In the genomic region with DNA sequence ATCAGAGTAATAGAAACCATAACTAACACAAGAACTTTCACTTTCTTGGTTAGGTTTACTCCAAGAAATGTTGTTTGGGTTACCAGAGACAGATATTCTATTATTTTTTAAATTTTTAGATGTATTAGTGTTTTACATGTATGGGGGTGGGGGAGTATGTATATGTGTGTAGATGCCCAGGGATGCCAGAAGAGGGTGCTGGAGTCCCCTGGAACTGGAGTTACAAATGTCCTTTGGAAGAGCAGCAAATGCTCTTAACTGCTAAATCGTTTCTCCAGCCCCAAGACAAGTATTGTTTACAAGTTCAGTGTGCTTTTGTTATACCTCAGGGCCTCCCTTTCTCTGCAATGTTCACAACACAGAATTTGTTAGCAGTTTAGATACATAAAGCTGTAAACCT, we compare ENCODE assay signal across 10 mouse cellular contexts. TPM values are rescaled to one million over a fixed set of nuclear protein-coding genes. Genes with fewer than 3 reads are reported as not detected.
DNase-seq lines count a peak whose midpoint lies in the region; ATAC-seq and TF ChIP-seq lines count a peak whose summit lies in the region.
"Had no signal": no experiment of that assay in that cellular context is flagged by ENCODE, and none has a peak within 500 bp of the region (broad histone marks: within the 10 kb centered on the region; RNA-seq: fewer than 3 reads in every experiment).

No protein-coding gene starts in this region.

- H3K4me2 ChIP-seq in hindbrain, postnatal 0 days (ENCODE audit: low read depth, low read length), result no peak overlapping the region
- H3K4me2 ChIP-seq in hindbrain, embryonic 13.5 days, result no peak overlapping the region
- no peak overlapping the region for H3K4me2 ChIP-seq in midbrain, embryonic 11.5 days
- H3K4me2 ChIP-seq: limb, embryonic 15.5 days; neural tube, embryonic 13.5 days had no signal

- H3K4me3 ChIP-seq in hindbrain, postnatal 0 days (ENCODE audit: low read length), result no peak overlapping the region
- no peak overlapping the region for H3K4me3 ChIP-seq in hindbrain, embryonic 13.5 days
- H3K4me3 ChIP-seq in midbrain, embryonic 11.5 days (ENCODE audit: low read depth, low read length), result no peak overlapping the region
- H3K4me3 ChIP-seq: limb, embryonic 15.5 days; neural tube, embryonic 13.5 days had no signal

- H3K27ac ChIP-seq in hindbrain, postnatal 0 days, result no peak overlapping the region
- no peak overlapping the region for H3K27ac ChIP-seq in hindbrain, embryonic 13.5 days
- no peak overlapping the region for H3K27ac ChIP-seq in midbrain, embryonic 11.5 days (ENCODE audit: low read depth, low read length)
- H3K27ac ChIP-seq: limb, embryonic 15.5 days; neural tube, embryonic 13.5 days had no signal

- no peak overlapping the region for H3K9ac ChIP-seq in hindbrain, postnatal 0 days (replicated peaks; ENCODE audit: low read length)
- H3K9ac ChIP-seq in hindbrain, embryonic 13.5 days, result no peak overlapping the region
- no peak overlapping the region for H3K9ac ChIP-seq in midbrain, embryonic 11.5 days (ENCODE audit: low read length)
- H3K9ac ChIP-seq: limb, embryonic 15.5 days; neural tube, embryonic 13.5 days had no signal

- no peak for TF ChIP-seq POLR2A in brain, embryonic 14.5 days (IDR thresholded peaks at IDR 0.05; ENCODE audit: borderline replicate concordance, extremely low read depth, insufficient read depth, insufficient read length, poor library complexity, severe bottlenecking)

- no peaks in the 10 kb centered on the region for H3K4me1 ChIP-seq in hindbrain, postnatal 0 days (ENCODE audit: insufficient read depth, low read length)
- H3K4me1 ChIP-seq in hindbrain, embryonic 13.5 days (replicated peaks), result no peaks in the 10 kb centered on the region
- H3K4me1 ChIP-seq in midbrain, embryonic 11.5 days (ENCODE audit: control insufficient read depth, insufficient read depth, low read length), result no peaks in the 10 kb centered on the region
- H3K4me1 ChIP-seq: limb, embryonic 15.5 days; neural tube, embryonic 13.5 days had no signal

- DNase-seq in hindbrain, postnatal 0 days (ENCODE audit: low spot score), result peak; percentile 35
- DNase-seq in thymus, postnatal 0 days (ENCODE audit: low spot score), result peak; percentile 30
- DNase-seq in thymus, postnatal 25 days, result no peak
- DNase-seq in brain, embryonic 14.5 days (ENCODE audit: low read depth), result peak; percentile 31
- no peak for DNase-seq in midbrain, embryonic 11.5 days (ENCODE audit: low spot score, missing footprints)
- DNase-seq in ovary, postnatal 10 days (ENCODE audit: low spot score), result no peak

- ATAC-seq in hindbrain, postnatal 0 days, result no peak
- ATAC-seq in hindbrain, embryonic 13.5 days (ENCODE audit: low FRiP score), result no peak
- no peak for ATAC-seq in monocyte, adult 5-6 weeks (replicated peaks; ENCODE audit: insufficient number of reproducible peaks, low FRiP score, low TSS enrichment, poor library complexity, severe bottlenecking)
- no peak for ATAC-seq in midbrain, embryonic 11.5 days (ENCODE audit: low FRiP score)

- H3K36me3 ChIP-seq in hindbrain, postnatal 0 days (ENCODE audit: insufficient read depth, low read length), result no peaks in the 10 kb centered on the region
- H3K36me3 ChIP-seq in hindbrain, embryonic 13.5 days, result no peaks in the 10 kb centered on the region
- H3K36me3 ChIP-seq in midbrain, embryonic 11.5 days (ENCODE audit: control insufficient read depth, insufficient read depth, low read length), result no peaks in the 10 kb centered on the region
- H3K36me3 ChIP-seq: limb, embryonic 15.5 days; neural tube, embryonic 13.5 days had no signal

- WGBS in hindbrain, postnatal 0 days, result 6% methylated on average over 1 of the region's 1 CpGs
- 11% methylated on average over 1 of the region's 1 CpGs for WGBS in hindbrain, embryonic 13.5 days
- WGBS in midbrain, embryonic 11.5 days, result 19% methylated on average over 1 of the region's 1 CpGs

- no peaks in the 10 kb centered on the region; the same call in 1 of the 2 replicates for H3K27me3 ChIP-seq in hindbrain, postnatal 0 days (ENCODE audit: insufficient read depth, low read length)
- peaks cover 32% of the 10 kb centered on the region for H3K27me3 ChIP-seq in hindbrain, embryonic 13.5 days
- peaks cover 3% of the 10 kb centered on the region; the same call in 1 of the 2 replicates for H3K27me3 ChIP-seq in midbrain, embryonic 11.5 days (ENCODE audit: control insufficient read depth, insufficient read depth, low read length)
- H3K27me3 ChIP-seq: limb, embryonic 15.5 days had no signal

- H3K9me3 ChIP-seq in hindbrain, postnatal 0 days (ENCODE audit: low read length), result no peaks in the 10 kb centered on the region
- H3K9me3 ChIP-seq in hindbrain, embryonic 13.5 days, result no peaks in the 10 kb centered on the region
- no peaks in the 10 kb centered on the region for H3K9me3 ChIP-seq in midbrain, embryonic 11.5 days (ENCODE audit: control insufficient read depth, low read length)
- H3K9me3 ChIP-seq: limb, embryonic 15.5 days; neural tube, embryonic 13.5 days had no signal

- peak; percentile 59 for TF ChIP-seq CTCF in hindbrain, postnatal 0 days (IDR thresholded peaks at IDR 0.05; ENCODE audit: low read depth)
- peak; percentile 35; the same call in 1 of the 2 replicates for TF ChIP-seq CTCF in brain, embryonic 14.5 days (IDR thresholded peaks at IDR 0.05; ENCODE audit: borderline replicate concordance, extremely low read depth, insufficient read depth, insufficient read length)

RNA-seq across cellular contexts. Expression of gene Nucks1, which starts 4.8 kb away (rescaled TPM):
- total RNA-seq in hindbrain, postnatal 0 days (2014; rRNA removed), result 88.9 and 105 TPM in 2 replicates
- 54.1 and 58.0 TPM in 2 replicates for polyA plus RNA-seq in hindbrain, postnatal 0 days (2015; fragmentation: Nextera tagmentation; extraction: Ambion mirVana)
- 58.4 and 61.6 TPM in 2 replicates for polyA plus RNA-seq in hindbrain, embryonic 13.5 days (2015; fragmentation: Nextera tagmentation; extraction: Ambion mirVana)
- 80.4 and 102 TPM in 2 replicates for polyA plus RNA-seq in thymus, postnatal 0 days (2015; fragmentation: Nextera tagmentation; extraction: Ambion mirVana)
- polyA plus RNA-seq in brain, embryonic 14.5 days (2012; rRNA removed), result 41.6 and 58.8 TPM in 2 replicates
- 79.3 to 93.1 TPM (median 86.9 TPM) in 3 replicates for total RNA-seq in monocyte, adult 5-6 weeks (2017)
- polyA plus RNA-seq in midbrain, embryonic 11.5 days (2014; fragmentation: Nextera tagmentation; extraction: Ambion mirVana), result 61.3 and 63.1 TPM in 2 replicates

RNA-seq across cellular contexts. Expression of gene Rab29, which starts 38.5 kb away (rescaled TPM):
- 6.4 and 15.1 TPM in 2 replicates for total RNA-seq in hindbrain, postnatal 0 days (2014; rRNA removed)
- polyA plus RNA-seq in hindbrain, postnatal 0 days (2015; fragmentation: Nextera tagmentation; extraction: Ambion mirVana), result 8.9 and 10.9 TPM in 2 replicates
- 8.0 TPM in 2 replicates for polyA plus RNA-seq in hindbrain, embryonic 13.5 days (2015; fragmentation: Nextera tagmentation; extraction: Ambion mirVana)
- 33.3 and 36.6 TPM in 2 replicates for polyA plus RNA-seq in thymus, postnatal 0 days (2015; fragmentation: Nextera tagmentation; extraction: Ambion mirVana)
- polyA plus RNA-seq in brain, embryonic 14.5 days (2012; rRNA removed), result 7.3 and 7.8 TPM in 2 replicates
- total RNA-seq in monocyte, adult 5-6 weeks (2017), result 58.1 to 84.6 TPM (median 62.1 TPM) in 3 replicates
- 12.5 and 15.0 TPM in 2 replicates for polyA plus RNA-seq in midbrain, embryonic 11.5 days (2014; fragmentation: Nextera tagmentation; extraction: Ambion mirVana)

RNA-seq across cellular contexts. Expression of gene Slc45a3, which starts 57.3 kb away (rescaled TPM):
- 1.3 and 2.0 TPM in 2 replicates for total RNA-seq in hindbrain, postnatal 0 days (2014; rRNA removed)
- polyA plus RNA-seq in hindbrain, postnatal 0 days (2015; fragmentation: Nextera tagmentation; extraction: Ambion mirVana), result 0.28 and 0.37 TPM in 2 replicates
- polyA plus RNA-seq in hindbrain, embryonic 13.5 days (2015; fragmentation: Nextera tagmentation; extraction: Ambion mirVana), result 1.8 and 4.3 TPM in 2 replicates
- 2.7 and 3.0 TPM in 2 replicates for polyA plus RNA-seq in thymus, postnatal 0 days (2015; fragmentation: Nextera tagmentation; extraction: Ambion mirVana)
- polyA plus RNA-seq in brain, embryonic 14.5 days (2012; rRNA removed), result 4.1 and 5.7 TPM in 2 replicates
- total RNA-seq in monocyte, adult 5-6 weeks (2017), result not detected in 3 replicates
- polyA plus RNA-seq in midbrain, embryonic 11.5 days (2014; fragmentation: Nextera tagmentation; extraction: Ambion mirVana), result 19.5 and 20.5 TPM in 2 replicates

Comparison
In these comparisons a context has a peak if more than half of its experiments do, and no peak if none do; other contexts are left out.
1. DNase-seq: peak in hindbrain, postnatal 0 days (single experiment), thymus, postnatal 0 days (single experiment) and brain, embryonic 14.5 days (single experiment); none in thymus, postnatal 25 days (single experiment), midbrain, embryonic 11.5 days (single experiment) and ovary, postnatal 10 days (single experiment).